Mouse (Mus musculus): ENCODE measurements around the gene Dmxl2.

Gene Dmxl2

DNA sequence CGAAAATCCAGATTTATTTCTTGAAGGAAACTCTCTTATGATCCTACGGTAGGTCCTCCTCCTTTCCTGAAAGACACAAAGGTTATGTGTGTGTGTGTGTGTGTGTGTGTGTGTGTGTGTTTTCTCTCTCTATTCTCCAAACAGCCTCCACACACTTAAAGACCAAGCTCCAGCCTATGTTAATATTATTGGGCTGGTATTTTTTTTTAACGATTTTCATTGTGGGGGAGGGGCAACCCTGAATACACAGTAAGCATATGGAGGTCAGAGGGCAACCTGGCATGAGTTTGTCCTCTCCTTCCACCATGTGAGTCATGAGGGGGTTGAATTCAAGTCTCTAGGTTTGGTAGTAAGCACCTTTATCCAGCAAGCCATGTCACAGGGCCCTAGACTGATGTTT lies 1.6 kb downstream of the Dmxl2 start:
- DNase-seq (ENCODE audit: low read depth, low spot score): no peak

DNA sequence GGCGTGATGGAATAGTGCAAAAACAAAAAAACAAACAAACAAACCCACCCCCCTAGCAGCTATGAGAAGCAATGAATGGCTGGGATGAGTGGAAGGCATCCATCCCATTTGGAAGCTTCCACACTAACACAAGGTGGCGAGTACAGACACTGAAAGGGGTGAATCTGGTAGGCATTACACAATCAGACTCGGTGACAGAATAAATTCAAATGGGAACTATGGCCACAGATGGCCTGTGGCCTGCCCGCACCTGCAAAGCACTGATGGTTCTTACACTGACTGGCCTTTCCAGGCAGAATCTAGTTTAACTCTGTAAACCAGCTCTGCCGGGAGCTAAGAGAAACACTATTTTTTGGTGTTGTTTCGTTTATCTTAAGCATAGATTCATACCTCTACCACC lies 2.1 kb downstream of the Dmxl2 start:
- DNase-seq (ENCODE audit: low read depth, low spot score): no peak

DNA sequence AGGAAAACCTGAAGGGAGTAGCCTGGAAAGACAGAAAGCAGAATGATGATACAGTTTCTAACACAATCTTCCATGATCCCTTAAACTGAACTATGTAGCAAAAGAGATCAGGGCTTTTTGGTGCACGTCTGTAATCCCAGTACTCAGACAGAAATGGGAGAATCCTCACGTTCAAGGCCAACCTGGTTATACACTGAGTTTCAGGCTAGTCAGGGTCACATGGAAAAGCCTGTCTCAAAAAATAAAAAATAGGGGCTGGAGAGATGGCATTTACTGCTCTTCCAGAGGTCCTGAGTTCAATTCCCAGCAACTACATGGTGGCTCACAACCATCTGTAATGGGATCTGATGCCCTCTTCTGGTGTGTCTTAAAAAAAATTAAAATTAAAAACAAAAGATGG lies 11.0 kb downstream of the Dmxl2 start:
- DNase-seq (ENCODE audit: low read depth, low spot score): no peak

DNA sequence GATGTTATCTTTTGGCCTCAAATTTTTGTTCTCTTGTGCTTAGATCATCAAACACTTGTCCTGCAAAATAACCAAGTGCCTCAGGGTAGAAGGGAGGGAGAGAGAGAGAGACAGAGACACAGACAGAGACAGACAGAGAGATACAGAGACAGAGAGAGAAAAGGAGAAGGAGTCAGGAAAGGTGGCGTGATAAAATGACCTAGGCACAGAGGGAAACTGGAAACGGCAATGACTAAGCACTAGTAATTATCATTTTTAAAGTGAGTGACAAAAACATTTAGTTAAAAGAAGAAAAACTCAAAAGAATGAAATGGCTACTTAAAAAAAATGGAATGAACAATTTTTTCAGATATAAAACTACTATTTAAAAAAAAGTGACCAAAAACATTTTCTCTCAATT lies 11.8 kb downstream of the Dmxl2 start:
- DNase-seq (ENCODE audit: low read depth, low spot score): no peak

DNA sequence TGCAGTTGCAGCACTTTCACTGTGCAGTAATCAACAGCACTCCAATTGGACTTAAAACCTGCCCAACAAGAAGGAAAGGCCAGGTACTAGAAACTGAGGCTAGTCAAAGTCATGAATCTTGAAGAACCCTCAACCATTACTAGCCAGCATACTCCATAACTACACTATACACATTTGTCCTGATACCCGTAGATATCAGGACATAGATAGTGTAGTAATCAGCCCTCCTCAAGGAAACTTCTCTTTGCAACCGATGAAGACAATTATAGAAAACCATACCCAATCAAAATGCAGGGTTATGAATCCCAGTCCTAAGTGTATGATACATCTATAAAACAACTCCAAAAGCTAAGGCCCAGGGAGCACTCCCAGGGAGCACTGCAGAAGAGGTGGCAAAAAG lies 16.5 kb downstream of the Dmxl2 start:
- DNase-seq (ENCODE audit: low read depth, low spot score): no peak

DNA sequence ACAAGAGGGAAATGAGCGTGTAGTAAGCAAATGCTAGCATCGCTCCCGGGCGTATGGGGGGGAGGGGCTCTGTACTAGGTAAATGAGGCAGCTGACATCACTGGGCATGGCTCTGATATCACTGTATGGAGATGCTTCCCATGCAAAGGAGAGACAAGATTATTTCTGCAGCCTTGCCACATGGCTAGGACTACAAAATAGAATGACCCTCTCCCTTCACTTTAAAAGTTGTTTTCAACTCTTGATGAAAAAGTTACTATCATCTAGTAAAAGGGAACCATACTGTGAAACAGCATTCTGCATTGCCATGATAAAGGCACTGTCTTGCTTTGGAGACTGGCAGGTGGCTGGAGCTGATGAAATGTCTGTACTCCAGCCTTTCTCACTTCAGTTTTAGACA lies 18.2 kb downstream of the Dmxl2 start:
- DNase-seq (ENCODE audit: low read depth, low spot score): no peak

DNA sequence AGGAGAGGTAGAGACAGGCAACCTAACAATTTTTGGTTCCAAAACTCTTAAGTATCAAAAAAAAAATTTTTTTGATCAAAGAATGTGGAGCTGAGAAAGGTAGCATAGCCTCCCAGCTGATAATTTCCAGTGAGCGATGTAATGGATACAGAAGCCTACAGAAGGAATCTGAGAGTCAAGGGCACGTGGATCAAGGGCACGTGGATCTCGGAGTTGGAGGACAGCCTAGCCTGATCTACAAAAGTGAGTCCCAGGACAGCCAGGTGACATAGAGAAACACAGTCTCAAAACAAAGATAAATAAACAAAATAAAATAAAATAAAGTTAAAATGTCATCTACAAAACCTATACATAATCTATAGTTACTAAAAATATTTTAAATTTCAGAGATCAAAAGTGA lies 18.7 kb downstream of the Dmxl2 start:
- no peak for DNase-seq (ENCODE audit: low read depth, low spot score)

DNA sequence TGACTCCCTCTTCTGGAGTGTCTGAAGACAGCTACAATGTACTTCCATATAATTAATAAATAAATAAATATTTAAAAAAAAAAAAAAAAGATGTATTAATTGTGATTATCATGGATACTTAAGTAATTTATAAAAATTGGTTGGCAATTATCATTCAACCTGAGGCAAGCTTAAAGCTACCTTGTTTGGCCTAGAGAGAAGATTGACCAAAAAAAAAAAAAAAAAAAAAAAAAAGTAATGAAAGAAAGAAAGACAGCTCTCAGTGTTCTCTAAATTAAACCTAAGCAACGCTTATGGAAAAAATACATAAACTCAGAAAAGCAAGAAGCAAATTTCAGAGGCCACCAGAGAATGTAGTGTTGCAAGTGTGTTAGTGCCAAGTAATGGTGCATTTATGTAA lies 22.4 kb downstream of the Dmxl2 start:
- DNase-seq (ENCODE audit: low read depth, low spot score): no peak

DNA sequence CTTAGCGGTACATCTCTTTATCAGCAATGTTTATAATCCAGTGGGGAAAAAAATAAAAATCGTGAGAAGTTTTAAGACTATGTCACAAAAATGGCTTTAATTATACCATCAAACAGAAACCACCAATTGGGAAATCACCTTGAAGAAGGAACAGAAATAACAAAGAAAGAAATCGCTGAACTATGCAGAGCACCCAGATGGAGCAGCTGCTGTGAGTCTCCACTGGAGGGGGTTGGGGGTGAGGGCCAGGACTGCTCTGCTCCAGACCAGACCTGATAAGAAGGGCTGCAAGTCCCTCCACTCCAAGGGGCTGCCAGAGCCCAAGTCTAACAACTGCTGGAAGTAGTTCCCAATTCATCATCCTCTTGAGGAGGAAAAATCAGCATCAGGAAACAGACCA lies 23.3 kb downstream of the Dmxl2 start:
- DNase-seq (ENCODE audit: low read depth, low spot score): no peak

DNA sequence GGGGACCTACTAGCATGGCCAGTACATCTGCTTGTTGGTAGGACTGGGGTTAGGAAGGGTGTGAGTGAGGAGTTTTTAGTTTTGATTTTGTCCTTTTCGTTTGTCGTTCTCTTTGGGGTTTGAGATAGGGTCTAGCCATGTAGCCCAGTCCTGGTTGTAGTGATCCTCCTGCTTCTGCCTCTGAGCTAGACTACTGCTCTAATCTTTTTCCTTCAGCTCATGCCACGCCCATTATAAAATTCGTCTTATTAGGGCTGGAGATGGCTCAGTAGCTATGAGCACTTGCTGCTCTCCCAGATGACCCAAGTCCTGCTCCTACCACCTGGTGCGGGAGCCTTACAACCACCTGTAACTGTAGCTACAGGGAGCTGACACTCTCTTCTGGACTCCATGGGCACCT lies 26.9 kb downstream of the Dmxl2 start:
- DNase-seq (ENCODE audit: low read depth, low spot score): no peak

DNA sequence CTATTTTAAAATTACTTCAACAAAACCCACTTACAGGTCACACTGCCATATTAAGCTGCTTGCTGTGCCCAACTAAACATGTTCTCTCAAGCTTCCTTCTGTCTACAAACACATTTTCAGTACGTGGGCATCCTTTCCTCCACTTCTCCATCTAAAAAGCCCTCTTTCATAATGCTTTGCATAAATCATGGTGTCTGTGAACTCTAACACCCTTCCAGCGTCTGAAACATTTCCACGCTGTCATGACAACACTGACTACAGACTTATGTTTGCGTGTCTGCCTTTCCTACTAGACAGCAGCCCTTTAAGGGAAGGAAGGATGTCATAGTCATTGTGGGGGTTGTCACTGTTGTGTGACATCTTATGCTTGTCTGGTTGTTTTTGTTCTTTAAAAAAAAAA lies 27.4 kb downstream of the Dmxl2 start:
- DNase-seq (ENCODE audit: low read depth, low spot score): peak; percentile 45

DNA sequence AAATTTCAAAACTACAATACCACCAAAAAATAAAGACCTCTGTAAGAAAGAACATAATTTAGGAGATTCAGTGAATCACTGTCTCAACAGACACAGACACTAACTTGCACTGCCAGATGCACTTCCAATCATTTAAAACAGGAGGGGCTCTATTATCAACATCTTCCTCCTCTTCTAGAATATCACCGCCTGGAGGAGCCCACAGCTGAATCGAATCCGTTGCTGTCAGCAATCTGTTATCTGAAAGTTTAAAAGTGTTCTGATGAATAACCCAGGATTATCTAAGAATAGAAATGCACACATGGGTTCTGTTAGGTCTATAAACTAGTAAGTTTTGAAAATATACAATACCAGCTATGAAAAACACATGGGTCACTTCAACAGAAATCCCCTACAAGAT lies 28.6 kb downstream of the Dmxl2 start:
- DNase-seq (ENCODE audit: low read depth, low spot score): no peak

DNA sequence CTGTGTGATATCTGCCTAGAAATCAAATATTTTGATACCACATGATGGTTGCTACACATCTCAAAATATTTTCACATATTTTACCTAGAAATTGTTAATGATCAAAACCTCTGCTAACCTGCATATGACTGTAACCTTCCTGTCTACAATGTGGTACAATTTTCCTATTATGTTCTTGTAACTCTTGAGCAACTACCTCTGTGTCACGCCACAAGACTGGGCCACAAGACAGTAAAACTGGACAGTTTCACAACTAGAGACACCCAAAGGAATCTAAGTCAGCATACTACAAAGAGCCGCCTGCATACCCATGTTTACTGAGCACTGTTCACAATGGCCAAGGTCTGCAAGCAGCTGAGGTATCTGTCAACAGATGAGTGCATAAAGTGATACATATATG lies 32.1 kb downstream of the Dmxl2 start:
- DNase-seq (ENCODE audit: low read depth, low spot score): no peak

DNA sequence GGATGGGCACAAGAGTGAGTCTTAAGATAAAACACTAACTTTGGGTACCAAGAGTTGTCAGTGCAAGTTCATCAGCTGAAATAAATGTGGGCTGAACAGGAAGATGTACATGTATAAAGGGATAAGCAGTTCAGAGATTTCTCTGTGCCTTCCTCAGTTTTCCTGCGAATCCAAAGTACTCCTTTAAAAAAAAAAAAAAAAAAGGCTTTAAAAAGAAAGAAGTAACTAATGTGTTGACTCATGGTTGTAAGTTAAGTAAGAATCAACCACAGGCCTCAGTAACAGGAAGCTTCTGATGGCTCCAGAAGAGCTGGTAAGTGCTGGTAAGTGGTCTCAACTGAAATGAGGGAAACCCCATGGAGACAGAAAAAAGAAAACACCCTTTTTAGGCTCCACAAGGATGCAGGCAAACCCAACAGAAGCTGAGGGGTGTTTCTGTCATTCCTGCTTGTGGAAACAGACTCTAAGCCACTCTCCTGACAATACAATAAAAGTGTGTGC lies 33.9 kb downstream of the Dmxl2 start:
- DNase-seq (ENCODE audit: low read depth, low spot score): no peak

DNA sequence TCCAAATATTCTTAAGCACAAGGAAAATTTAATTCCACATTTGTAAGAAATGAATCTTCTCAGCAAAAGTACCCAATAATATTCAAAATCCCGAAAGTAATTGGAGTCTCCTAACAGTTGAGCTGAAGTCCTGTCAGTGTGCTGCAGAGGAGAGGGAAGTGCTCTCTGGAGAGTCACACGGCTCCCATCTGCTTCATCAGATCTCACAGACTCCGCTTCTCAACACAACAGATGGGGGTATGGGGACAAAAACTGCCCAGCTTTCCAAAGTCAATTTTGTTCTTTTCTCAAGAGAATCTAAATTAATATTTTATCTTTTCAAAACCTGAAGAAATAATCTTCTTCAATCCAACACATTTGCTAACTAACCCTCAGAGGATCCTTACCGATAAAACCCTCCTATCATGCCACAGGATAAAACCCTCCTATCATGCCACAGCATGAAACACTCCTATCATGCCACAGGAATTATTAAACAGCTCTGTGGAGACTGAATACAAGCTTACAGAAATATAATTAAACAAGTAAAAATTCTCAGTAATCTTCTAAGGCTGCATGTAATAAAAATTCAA lies 37.9 kb downstream of the Dmxl2 start:
- DNase-seq (ENCODE audit: low read depth, low spot score): peak; percentile 46

DNA sequence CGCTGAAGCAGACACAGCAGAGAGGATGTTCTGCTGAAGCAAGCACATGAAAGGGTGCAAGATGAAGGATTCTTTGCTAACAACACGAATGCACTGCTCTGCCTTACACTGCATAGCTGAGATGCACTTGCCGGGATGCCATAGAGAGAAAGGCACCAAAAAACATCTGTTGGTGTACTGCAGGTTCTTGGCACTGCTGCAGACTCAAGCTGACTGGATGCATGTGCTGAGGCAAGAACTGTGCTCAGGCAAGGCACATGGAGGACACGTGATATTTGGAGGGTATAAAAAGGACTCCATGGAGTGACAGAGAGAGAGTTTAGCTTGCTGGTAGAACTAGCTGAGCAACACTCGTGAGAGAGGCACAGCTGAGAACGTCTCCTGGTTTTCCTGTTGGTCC lies 62.4 kb downstream of the Dmxl2 start:
- DNase-seq (ENCODE audit: low read depth, low spot score): peak; percentile 43

DNA sequence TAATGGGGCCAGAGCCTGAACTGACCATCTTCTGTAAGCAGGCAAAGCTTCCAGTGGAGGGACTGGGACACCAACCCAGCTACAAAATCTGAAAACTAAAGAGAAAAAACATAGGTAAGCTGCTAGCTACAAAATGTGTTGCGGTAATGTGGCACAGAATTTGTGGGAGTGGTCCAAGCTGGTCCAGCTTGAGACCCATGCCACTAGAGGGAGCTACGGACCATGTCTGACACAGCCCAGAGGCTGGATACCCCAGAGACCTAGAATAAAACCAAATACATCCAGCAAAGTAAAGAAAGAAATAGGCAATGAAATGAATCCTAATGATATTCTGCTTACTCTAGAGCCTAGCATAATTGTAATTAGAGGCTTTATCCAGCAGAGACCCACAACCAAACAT lies 63.2 kb downstream of the Dmxl2 start:
- DNase-seq (ENCODE audit: low read depth, low spot score): no peak

DNA sequence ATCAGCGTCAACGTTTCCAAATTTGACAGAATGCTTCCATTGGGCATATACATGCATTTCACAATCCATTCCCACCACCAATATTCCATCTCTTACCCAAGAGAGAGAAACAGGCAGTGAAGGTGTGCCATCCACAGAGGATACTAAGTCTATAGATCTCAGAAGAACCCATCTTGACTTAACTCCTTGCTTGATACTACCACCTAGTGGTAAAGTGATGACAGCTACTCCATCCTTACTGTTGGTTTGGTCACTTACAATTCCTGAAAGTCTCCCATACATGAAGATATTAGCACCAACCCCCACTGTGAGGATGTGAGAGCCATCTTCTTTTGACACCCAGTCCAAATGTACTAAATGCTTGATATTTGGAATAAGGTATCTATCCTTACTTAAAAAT lies 85.2 kb downstream of the Dmxl2 start:
- DNase-seq (ENCODE audit: low read depth, low spot score): no peak

DNA sequence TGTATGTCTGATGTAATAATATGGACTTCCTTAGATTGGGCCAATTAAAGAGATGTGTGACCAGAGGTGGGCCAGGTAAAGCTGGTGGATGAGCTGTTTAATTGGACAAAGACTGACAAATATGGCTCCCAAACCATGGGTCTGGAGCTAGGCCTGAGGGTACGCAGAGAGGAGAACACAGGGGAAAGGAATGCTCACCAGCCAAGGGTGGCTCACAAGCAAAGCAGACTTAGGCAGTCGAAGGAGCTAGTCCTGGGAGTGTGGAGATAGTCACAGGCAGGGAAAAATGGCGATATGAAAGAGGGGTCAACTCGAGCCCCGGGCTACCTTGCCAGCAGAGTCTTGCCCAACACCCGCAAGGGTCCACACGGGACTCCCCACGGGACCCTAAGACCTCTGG lies 144.7 kb downstream of the Dmxl2 start:
- DNase-seq (ENCODE audit: low read depth, low spot score): no peak

DNA sequence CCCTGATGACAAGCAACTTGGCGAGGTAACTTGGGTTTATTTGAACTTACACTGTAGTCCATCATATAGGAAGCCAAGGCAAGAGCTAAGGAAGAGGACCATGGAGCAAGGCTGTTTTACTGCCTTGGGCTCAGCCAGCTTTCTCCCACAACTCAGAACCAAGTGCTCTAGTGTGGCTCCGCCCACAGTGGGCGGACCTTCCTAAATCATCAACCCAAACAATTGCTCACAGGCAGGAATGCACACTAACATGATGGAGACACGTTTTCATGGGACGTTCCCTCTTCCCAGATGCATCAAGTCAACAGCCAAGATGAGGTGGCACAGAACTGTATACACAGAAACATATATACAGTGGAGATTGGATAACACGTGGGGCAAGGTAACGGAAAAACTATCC lies 159.4 kb downstream of the Dmxl2 start:
- no peak for DNase-seq (ENCODE audit: low read depth, low spot score)

DNA sequence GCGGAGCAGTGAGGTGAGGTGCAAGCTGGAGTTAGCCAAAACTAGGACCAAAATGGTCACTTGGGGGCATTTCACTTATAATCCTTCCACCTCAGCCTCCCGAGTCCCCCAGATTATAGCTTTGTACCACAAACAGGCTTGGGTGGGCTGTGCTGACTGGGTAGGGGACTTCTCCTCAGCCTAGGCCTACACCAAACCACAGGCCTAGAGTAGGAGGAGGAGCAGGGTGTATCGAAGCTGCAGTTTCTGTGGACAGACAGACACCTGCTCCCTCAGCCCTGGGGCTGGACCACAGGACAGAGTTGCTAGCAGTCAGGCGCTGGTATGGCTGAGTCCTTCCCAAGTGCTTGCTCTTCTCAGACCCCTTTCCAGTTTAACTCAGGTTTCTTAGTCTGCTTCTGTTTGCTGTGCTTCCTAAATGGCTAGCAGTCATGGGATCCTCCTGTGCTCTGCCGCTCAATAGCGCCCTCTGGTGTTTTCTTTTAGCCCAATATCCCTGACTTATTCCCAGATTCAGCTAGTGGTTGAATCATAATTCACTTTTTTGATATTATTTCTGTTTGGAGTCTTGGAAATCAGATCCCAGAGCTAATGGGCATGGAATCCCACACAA lies 164.8 kb downstream of the Dmxl2 start:
- peak; percentile 48 for DNase-seq (ENCODE audit: low read depth, low spot score)

DNA sequence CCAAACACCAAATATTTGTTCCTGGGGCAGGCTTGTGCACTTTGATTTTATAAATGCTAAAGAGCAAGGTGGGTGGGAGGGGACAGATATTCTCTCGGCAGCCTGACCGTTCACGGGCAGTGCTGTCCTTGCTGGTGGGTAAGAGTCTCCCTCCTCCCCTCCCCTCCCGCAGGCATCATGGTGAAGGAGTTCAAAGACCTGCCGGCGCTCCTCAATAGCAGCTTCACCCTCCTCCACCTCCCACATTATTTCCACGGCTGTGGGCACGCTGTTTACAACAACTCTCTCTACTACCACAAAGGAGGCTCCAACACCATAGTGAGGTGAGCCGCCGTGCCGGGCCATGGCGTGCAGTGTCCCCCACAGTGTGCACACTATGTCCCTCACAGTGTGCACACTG lies 165.8 kb downstream of the Dmxl2 start:
- no peak for DNase-seq (ENCODE audit: low read depth, low spot score)

DNA sequence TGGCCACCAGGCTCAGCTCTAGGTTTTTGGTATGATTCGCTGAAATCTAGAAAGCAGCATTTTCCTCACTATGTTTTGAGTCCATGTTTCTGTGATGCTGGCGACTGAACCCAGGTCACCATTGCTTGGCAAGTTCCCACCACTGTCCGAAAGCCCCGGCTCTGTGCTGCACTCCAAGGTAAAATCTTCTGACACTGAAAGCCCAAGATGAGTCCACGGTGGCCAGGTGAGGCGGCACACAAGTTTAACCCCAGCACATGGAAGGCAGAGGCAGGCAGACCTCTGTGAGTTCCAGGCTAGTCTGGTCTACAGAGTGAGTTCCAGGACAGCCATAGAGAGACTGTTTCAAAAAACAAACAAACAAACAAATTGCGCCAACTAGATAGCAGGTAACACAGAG lies 172.2 kb downstream of the Dmxl2 start:
- no peak for DNase-seq (ENCODE audit: low read depth, low spot score)

DNA sequence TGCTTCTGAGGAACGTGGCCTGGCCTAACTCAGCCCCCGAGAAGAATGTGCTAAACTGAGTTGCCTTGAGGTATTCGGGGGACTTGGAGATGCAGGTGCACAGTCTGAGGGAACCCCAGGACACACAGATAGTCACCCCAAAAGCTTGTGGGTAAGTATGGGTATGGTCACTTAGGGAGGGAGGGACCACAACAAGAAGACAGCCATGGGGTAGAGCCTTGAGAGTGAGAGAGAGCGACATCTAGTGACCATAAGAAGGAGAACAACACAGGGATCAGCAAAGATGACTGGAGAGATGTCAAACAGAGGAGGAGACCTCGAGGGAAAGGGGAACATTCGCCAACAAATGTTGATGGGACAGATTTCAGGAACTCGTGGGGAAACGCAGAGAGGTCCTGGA lies 178.0 kb downstream of the Dmxl2 start:
- no peak for DNase-seq (ENCODE audit: low read depth, low spot score)
